Mouse (Mus musculus) CD4-positive naive resting alpha-beta T cell, adult 57 days (primary cell): Measurements from ENCODE around the gene Senp3. TPM values are rescaled to one million over a fixed set of nuclear protein-coding genes. Genes with fewer than 3 reads are reported as not detected.

Experiments used
- total RNA-seq: library from RNA; stranded (reverse); gene quantifications from one replicate; pipeline ENCODE4 v1.2.4, GENCODE M21; 2023

Senp3 gene
- total RNA-seq, result 109 TPM

DNA sequence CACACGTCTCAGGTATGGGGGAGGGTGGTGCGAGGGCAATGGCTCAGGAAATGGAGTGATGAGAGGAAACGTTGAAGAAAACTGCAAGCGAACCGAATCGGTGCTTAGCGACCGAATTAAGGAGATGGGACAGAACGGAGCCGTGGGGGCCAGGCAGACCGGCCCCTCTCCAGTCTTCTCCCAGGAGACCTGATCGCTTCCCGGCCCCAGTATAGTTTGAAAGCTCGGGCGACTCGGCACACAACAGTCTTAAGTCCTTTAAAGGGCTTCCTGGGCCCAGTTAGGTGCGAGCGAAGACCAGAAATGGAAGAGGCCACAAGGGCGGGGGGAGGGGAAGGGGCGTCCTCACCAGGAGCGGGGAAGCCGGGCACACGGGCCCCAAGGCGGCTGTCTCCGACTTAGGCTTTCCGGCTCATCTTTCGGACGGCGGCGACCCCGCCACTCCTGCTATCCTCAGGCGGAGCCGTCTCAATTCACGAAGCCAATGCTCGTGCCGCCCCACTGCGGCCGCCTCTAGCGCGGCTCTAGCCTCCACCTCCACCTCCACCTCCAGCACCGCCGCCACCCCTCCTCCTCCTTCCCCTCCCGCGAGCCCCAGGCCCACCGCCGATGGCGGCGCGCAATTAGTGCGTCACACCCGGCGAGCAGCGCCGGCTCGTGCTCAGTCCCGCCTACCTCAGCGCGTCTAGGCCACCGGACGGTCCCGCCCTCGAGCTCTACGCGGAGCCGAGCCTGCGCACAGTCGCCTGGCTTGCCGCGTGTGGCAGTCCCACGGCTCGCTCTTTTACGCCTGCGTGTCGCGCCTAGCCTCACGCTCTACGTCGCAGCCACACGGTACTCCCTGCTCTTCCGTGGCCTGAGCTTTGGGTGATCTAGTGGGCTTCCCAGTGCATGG is at the start of gene Senp3:
Senp3 (minus strand) TSS at position 771 of the 895 bp plus-strand sequence.

DNA sequence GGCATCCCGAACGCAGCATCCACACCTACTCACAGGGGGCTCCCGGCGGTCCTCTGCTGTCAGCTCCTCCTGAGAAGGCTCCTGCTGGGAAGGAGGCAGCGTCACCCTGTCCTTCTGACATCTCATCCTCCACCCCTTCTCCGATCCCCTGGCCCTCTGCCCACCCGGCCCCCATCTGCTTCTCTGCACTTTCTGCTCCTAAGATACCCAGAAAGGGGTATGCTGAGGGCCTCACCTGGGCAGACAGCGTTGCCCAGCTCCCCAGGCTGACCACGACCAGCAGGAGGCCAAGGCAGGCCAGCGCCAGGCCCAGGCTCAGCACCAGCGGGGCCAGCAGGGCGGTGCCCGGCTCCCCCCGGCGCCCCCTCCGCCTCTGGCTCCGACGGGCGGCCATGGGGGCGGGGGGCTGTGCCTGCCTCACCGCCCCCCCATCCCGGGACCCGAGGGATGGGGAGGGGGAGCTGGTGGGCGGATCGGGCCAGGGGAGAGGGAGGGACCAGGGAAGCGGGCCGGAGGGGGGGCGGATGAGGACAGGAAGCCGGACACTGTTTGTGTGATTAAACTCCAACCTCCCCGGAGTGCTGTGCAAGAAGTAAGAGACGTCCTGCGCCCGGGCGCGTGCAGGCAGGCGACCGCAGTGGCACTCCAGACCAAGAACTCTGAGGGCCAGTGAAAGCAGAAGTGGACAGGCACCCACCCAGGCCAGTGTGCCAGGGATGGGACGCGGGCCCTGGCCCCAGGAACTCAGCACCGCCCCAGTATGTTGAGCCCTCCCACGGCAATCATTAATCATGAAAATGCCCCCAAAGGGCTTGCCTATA is 13.7 kb upstream of the Senp3 start, which contains the start of the genes Tnfsf12 and Tnfsfm13:
Tnfsf12 (minus strand) TSS at position 489 of the 821 bp plus-strand sequence.
Tnfsfm13 (minus strand) TSS at position 738 of the 821 bp plus-strand sequence.

DNA sequence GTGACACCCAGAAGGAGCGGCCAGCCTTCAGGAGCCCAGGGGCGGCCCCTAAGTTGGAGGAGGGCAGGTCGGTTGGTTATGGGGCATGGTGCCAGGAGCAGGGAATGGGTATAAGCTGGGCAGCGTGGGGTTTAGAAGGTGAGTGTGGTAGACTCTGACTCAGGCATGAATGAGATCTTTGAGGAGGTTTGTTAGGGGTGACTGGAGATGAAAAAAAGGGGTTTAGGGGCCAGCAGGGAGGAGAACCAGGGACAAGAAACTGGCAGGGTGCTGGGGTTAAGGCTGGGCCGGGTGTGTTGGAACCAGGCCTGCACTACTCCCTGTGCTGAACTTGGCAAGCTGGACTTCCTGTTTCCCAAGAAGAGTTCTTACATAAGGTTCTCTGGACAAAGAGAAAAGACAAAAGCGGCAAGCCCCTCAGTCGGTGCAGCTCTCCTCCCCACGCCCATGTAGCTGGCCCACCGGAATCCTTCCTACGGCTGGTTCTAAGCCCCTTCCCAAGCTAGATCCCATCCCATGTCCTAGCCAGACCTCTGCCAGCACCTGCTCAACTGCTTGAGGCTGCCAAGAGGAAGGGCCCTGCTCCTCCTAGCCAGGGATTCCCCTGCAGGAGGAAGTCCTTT is 3.8 kb upstream of the Senp3 start, which contains the start of gene Tnfsf13:
Tnfsf13 (minus strand) TSS at position 259 of the 623 bp plus-strand sequence.

DNA sequence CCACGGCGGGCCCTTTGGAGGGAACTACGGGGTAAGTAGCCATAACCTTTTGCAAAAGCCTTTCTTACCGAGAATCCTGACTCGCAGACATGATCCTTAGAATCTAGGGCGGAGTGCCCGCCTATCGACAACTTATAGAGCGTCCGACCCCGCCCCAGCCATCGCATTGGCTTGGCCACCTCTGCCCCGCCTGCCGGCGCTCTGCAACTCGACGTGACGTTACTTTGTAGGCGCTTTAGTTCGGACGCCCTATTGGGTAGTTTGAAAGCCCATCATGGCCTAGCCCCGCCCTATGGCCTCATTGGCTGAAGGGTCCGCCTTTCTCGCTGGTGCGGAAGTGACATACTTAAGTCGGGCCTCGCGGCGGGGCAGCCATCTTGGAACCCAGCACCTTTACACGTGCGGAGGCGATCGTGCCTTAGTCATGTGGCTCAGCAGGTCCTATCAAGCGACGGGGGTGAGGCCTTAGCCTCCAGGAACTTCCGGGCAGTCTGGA is 9.6 kb downstream of the Senp3 start, which contains the start of gene Eif4a1:
Eif4a1 (minus strand) TSS at position 213 of the 496 bp plus-strand sequence.

DNA sequence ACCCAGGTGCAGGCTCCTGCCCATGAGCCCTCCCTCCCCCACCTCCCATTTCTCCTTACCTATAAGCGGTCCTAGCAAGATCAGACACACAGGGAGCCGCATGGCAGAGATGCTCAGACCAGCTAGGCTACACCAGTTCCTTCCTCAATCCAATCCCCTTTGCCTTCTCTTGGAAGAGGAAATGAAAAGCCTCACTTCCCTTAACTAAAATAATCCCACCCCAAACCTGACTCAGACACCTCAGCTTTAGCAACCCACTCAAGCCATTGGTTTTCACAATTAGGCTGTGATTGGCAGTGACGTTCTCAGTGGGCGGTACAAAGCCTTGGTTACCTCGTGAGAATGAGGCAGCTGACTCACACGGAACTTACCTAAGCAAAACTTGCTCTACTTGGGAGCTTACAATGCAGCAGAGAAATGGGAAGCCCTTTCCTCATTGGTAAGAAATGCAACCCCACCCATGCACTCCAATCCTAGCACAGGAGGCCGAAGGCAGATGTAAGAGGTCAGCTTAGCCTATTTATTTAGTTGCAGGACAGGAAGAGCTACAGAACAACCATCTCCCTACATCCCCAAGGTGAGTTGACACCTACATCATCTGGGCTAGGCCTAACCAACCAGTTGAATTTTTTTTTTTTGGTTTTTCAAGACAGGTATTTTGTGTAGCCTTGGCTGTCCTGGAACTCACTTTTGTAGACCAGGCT is 15.8 kb downstream of the Senp3 start, which contains the start of gene Cd68:
Cd68 (minus strand) TSS at position 193 of the 704 bp plus-strand sequence.

DNA sequence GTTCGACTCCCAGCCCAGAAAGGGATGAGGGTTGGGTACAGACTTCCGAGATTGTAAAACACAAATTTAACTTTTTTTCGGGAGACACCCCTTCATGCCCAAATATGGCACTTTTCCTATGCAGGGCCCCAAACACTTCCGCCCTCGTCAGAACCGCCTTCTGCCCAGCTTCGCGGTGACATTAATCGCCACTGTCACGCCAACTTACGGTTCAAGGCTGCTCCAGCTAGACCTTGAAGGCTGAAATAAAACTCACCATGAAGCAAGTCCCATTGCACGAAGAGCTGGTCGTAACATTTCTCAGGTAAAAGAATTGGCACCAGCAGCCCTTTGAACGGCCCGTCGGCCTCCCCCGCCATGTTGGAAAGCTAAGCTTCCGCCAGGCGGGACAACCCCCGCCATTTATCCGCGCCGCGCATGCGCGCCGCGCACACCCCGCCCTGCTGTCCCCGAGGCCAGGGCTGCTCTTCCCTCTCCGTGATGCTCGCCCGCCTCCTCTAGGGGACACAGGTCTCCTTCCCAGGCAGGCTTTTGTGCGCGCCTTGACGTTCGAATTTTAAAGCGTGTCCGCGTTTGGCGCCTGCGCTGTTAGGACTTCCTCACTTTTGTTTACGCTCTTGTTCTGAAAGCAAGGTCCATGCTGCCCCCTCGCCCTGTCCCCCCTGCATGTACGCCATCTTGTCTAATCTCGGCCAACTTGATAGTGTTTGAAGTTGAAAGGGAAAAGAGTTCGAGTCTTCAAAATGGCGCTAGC is 19.5 kb downstream of the Senp3 start, which contains the start of gene Mpdu1:
Mpdu1 (minus strand) TSS at position 430 of the 754 bp plus-strand sequence.

DNA sequence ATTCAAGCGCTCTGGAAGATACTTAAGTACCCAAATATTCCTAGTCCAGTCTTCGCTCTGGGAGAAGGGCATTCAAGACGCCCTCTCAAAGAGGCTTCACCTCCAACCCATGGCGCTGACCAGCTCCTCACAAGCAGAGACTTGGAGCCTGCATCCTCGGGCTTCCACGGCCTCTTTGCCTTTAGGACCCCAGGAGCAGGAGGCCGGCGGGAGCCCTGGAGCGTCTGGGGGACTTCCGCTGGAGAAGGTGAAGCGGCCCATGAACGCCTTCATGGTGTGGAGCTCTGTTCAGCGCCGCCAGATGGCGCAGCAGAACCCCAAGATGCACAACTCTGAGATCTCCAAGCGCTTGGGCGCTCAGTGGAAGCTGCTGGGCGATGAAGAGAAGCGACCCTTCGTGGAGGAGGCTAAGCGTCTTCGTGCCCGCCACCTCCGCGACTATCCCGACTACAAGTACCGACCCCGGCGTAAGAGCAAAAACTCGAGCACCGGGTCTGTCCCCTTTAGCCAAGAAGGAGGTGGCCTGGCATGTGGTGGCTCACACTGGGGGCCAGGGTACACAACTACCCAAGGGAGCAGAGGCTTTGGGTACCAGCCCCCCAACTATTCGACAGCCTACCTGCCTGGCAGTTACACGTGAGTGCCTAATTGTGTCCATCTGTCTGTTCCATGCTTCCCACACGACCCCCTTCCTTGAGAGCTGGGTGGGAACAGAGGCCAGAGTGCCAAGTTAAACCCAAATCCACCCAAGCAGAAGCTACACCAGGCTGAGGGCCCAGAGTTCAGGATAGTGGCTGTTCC is 26.4 kb downstream of the Senp3 start, which contains the start of gene Sox15:
Sox15 (plus strand) TSS at position 51 of the 801 bp plus-strand sequence.

DNA sequence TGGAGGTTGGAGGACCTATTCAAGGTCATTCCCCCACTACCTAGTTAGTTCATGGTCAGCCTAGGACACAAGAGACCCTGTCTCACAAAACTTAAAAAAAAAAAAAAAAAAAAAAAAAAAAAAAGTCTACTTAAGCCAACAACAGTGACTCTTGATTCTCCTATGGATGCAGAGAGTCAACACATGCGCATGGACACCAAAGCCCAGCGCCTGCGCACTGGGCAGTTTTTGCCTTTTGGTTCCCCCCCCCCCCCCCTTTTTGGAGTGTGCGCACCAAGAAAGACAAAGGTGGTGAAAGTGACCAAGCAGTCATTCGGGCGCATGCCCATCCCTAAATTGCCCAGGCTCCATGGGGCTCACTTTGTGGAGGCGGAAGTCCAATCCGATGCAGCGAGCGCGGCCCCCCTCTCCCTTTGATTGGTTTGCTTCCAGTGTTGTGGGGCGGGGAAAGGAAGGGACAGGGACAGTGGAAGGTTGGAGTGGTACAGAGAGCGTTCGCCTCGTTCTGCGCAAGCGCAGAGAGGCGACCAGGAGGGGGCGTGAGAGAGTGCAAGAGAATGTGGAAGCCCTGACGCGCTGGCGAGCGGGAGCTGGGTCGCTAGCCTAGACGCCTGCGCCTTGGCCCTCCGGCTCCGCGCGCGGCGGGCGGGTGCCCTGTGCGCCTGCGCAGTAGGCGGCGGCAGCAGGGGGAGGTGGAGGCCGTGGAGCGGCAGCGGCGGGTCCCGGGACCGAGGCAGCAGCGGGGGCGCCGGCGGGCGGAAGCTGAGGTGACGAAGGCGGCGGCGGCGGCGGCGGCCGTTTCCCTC is 49.4 kb downstream of the Senp3 start, which contains the start of gene Fxr2:
Fxr2 (plus strand) TSS at position 707 of the 806 bp plus-strand sequence.

Other genes starting within 250 kb of the Senp3 start
- gene Dnah2, start 133.0 kb downstream of the Senp3 start, total RNA-seq, result 0.15 TPM
- gene Efnb3, start 121.9 kb downstream of the Senp3 start, total RNA-seq, result 0.53 TPM
- 13.0 TPM for gene Wrap53, start 101.8 kb downstream of the Senp3 start, total RNA-seq
- 144 TPM for gene Trp53, start 101.7 kb downstream of the Senp3 start, total RNA-seq
- 0.27 TPM for gene Atp1b2, start 76.1 kb downstream of the Senp3 start, total RNA-seq
- gene Shbg, start 64.2 kb downstream of the Senp3 start, total RNA-seq, result not detected
- gene Sat2, start 60.1 kb downstream of the Senp3 start, total RNA-seq, result not detected
- 80.1 TPM for gene Fxr2, start 49.1 kb downstream of the Senp3 start, total RNA-seq
- not detected for gene Sox15, start 26.8 kb downstream of the Senp3 start, total RNA-seq
- gene Mpdu1, start 19.4 kb downstream of the Senp3 start, total RNA-seq, result 85.2 TPM
- gene Cd68, start 15.9 kb downstream of the Senp3 start, total RNA-seq, result 14.8 TPM
- 775 TPM for gene Eif4a1, start 9.7 kb downstream of the Senp3 start, total RNA-seq
- not detected for gene Tnfsf13, start 3.7 kb upstream of the Senp3 start, total RNA-seq
- 1.7 TPM for gene Tnfsf12, start 13.8 kb upstream of the Senp3 start, total RNA-seq
- not detected for gene Tnfsfm13, start 14.0 kb upstream of the Senp3 start, total RNA-seq
- 176 TPM for gene Polr2a, start 76.6 kb upstream of the Senp3 start, total RNA-seq
- not detected for gene Slc35g3, start 79.9 kb upstream of the Senp3 start, total RNA-seq
- gene Zbtb4, start 83.8 kb upstream of the Senp3 start, total RNA-seq, result 47.4 TPM
- 3.6 TPM for gene Chrnb1, start 113.9 kb upstream of the Senp3 start, total RNA-seq
- gene Fgf11, start 119.8 kb upstream of the Senp3 start, total RNA-seq, result 0.30 TPM
- gene Tmem102, start 123.5 kb upstream of the Senp3 start, total RNA-seq, result not detected
- gene Gm39566, start 133.2 kb upstream of the Senp3 start, total RNA-seq, result not detected
- gene Spem2, start 136.4 kb upstream of the Senp3 start, total RNA-seq, result not detected
- gene Spem1, start 140.1 kb upstream of the Senp3 start, total RNA-seq, result not detected
- 1.0 TPM for gene Nlgn2, start 155.7 kb upstream of the Senp3 start, total RNA-seq
- gene Tmem256, start 156.4 kb upstream of the Senp3 start, total RNA-seq, result 15.1 TPM
- 12.0 TPM for gene Plscr3, start 164.3 kb upstream of the Senp3 start, total RNA-seq
- not detected for gene Tnk1, start 176.6 kb upstream of the Senp3 start, total RNA-seq
- gene Tmem95, start 195.9 kb upstream of the Senp3 start, total RNA-seq, result not detected
- 1.7 TPM for gene Kctd11, start 199.3 kb upstream of the Senp3 start, total RNA-seq
- gene Acap1, start 213.5 kb upstream of the Senp3 start, total RNA-seq, result 418 TPM
- 2.6 TPM for gene 2810408A11Rik, start 218.9 kb upstream of the Senp3 start, total RNA-seq
- gene Neurl4, start 219.0 kb upstream of the Senp3 start, total RNA-seq, result 63.0 TPM
- gene Gps2, start 231.8 kb upstream of the Senp3 start, total RNA-seq, result 149 TPM
- 316 TPM for gene Eif5a, start 239.9 kb upstream of the Senp3 start, total RNA-seq